Mouse (Mus musculus): ENCODE measurements around the gene Dnaic1.

DNA sequence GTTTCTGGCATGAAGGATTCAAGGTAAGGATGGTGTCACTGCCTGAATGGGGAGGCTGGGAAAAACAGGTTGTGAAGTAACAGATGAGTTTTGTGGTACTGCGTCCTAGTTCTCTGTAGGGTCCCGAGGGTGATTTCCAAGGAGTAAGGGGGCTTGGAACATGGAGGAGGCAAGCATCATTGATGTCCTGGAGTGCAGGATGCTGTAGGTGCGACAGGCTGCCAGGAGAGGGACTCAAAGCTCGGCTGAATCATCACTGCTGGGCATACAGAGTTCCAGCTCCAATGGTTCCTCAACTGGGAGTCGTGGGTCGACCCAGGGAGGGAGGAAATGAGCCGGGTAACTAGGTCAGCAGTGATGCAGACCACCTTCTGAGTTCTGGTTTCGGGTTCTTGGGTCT, 65.6 kb downstream of the Dnaic1 start:
- TF ChIP-seq CTCF (IDR thresholded peaks at IDR 0.05; ENCODE audit: insufficient read depth, low read depth, low read length) (no peak), POLR2A (IDR thresholded peaks at IDR 0.05; ENCODE audit: insufficient read depth, low read depth, low read length) (no peak)
